Mouse (Mus musculus) gastrocnemius, postnatal 4 days (tissue): Measurements from ENCODE around the gene Sptbn4. TPM values are rescaled to one million over a fixed set of nuclear protein-coding genes. Genes with fewer than 3 reads are reported as not detected.
A peak's percentile ranks its signal among the peaks of the same experiment; 100 is the strongest.

Source experiments
- DNase-seq, 2 experiments: peaks; one replicate each; pipeline ENCODE4 v3.0.0; 2021 to 2022; ENCODE audit warnings: low spot score in 2 of 2, mixed read lengths in 2 of 2
- total RNA-seq, 2 experiments: library from RNA; stranded (reverse); gene quantifications; 2 replicates each; pipeline ENCODE4 v1.2.3; 2021

The Sptbn4 gene
- total RNA-seq, 2 experiments from 2014 or later = 0.21 to 0.34 TPM

DNA sequence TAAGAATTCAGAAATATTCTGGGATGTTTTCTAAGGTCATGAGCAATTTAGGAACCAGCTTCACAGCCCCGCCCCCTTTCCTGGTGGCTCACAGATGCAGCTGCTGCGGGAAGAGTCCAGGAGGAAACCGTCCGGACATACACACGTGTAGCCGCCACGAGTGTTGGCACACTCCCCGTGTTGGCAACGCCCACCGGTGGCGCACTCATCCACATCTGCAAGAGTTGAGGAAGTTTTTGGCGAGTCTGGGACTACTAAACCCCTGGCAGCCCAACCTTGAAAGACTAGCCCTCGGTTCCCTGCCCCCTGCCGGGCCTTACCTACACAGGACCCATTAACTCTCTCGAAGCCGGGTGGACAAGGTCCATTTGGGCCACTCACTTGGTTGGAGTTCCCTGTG is 118.8 kb downstream of the Sptbn4 start:
- peak in 1 of 2 experiments; percentile 65 for DNase-seq

GRCm38 (mm10) chr7:27328161-27328560 is 119.3 kb downstream of the Sptbn4 start:
- DNase-seq = no peak

- DNase-seq = no peak
These were observed 120.0 kb downstream of the Sptbn4 start for GRCm38 (mm10) chr7:27327500-27327899.

- DNase-seq = peak in 1 of 2 experiments; percentile 53
These were observed 121.2 kb downstream of the Sptbn4 start for GRCm38 (mm10) chr7:27326101-27326880.

GRCm38 (mm10) chr7:27325697-27326096 is 121.8 kb downstream of the Sptbn4 start:
- DNase-seq = peak; percentile 38 to 74

GRCm38 (mm10) chr7:27324928-27325327 is 122.6 kb downstream of the Sptbn4 start:
- DNase-seq = no peak

- no peak for DNase-seq
These were observed 123.3 kb downstream of the Sptbn4 start for GRCm38 (mm10) chr7:27324161-27324560.

DNA sequence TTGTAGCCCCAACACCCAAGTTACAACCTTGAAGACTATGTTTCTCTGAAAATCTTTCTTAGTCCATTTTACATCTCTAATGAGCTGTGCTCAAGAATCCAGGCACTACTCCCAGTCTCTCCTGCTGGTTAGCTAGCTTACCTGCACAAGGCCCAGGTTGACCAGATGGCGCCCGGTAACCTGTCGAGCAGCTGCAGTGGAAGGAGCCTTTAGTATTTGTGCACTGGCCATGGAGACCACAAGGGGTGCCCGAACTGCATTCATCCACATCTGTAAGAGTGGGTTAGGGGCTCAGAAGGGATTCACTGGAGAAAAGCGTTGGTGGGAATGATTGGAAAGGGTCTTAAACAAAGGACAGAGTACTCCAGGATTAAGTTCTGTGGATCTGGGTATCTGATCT is 124.5 kb downstream of the Sptbn4 start:
- no peak for DNase-seq

DNA sequence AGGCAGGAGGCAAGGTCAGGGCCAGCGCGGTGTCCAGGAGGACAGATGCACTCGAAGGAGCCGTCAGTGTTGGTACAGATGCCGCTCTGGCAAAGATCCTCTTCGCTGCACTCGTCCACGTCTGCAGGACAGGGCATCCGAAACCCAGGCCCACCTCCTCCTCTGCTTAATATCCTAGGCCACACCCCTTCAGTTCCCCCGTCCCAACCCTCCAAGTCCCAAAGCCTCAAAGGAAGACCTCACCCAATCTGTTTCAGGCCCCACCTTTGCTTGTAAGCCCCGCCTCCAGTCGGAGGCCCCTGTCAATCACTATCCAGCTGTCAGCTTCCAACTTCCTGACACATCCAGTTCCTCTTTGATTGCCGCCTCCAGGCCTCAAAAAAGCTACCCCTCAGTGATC is 125.2 kb downstream of the Sptbn4 start:
- DNase-seq = no peak

GRCm38 (mm10) chr7:27319411-27319810 is 128.1 kb downstream of the Sptbn4 start:
- DNase-seq = no peak

DNA sequence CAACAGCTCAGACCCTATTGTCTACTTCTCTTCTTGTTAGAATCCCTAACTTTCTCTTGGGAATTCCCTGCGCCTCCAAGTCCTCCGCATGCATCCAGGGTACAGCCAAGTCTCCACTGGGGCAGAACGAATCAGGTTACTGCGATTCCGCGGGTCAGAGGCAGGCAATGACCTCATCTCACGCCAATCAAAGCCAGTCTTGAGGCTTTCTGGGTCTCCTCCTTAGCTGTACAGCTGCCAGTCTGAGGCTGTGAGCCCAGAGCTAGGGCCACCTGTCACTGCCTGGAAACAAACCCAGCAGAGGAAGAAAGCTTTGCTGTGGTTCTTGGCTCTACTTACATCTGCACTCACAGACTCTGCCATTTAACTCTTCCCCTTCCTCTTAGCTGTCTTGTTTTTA is 131.5 kb downstream of the Sptbn4 start:
- peak in 1 of 2 experiments; percentile 72 for DNase-seq

DNA sequence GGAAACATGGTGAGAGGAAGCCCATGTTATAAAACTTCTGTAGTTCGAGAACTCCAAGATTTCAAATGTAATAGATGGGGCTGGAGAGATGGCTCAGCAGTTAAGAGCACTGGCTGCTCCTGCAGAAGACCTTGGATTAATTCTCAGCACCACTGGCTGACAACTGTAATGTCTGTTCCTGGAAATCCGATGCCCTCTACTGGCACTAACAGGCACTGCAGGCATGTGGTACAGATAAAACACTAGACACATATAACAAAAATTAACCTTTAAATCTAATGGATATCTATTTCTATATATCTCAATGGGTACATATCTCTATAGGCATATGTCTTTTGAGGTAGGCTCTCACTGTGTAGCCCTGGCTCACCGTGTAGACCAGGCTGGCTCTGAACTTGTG is 133.1 kb downstream of the Sptbn4 start:
- no peak for DNase-seq

DNA sequence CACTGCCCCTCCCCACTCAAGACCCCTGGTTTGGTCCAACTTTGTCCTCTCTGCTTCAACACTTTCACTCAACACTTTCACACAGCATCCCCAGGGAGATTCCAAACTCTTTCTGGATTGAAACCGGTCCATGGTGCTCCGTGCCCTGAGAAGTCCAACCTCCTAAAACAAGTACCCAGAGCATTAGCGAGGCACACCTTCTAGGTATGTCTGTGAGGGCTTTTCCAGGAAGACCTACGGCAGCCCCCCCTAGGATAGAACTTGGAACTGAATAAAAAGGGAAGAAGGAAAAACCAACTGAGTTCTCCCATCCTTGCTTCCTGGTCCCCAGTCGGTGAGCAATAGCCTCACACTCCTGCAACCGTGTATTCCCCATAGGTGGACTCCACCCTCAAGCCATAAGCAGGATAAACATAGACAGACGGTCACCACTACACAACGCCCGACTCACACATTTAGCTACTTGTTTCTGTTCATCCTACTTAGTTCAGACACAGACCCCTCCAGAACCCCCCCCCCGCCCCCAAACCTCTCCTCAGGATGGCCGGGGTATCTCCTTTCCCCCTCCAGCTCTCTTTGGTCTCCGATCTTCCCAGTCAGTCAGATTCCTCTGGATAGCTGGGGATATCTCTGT is 135.7 kb downstream of the Sptbn4 start:
- no peak for DNase-seq

DNA sequence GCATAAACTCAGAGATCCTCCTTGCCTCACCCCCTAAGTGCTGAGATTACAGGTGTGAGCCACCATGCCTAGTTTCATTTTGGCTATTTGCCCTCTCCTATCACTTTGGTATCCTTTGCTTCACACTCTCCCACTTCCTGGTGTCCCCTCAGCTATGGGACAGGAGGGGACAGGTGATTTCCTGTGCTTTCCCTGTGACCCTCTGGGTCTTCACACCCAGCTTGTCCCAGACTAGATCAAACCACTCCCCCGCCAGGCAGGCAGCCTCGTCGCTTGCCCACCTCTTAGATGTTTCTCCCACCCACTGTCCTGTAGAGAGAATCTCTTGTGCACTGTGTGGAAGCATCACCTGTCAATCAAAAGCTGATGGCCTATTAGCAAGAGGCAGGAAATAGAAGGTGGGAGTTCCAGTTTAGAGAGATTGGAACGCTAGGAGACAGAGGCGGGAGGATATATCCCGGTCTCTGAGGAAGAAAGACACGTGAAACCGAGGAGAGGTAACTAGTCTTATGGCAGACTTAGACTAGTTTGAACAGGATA is 136.4 kb downstream of the Sptbn4 start:
- no peak for DNase-seq

DNA sequence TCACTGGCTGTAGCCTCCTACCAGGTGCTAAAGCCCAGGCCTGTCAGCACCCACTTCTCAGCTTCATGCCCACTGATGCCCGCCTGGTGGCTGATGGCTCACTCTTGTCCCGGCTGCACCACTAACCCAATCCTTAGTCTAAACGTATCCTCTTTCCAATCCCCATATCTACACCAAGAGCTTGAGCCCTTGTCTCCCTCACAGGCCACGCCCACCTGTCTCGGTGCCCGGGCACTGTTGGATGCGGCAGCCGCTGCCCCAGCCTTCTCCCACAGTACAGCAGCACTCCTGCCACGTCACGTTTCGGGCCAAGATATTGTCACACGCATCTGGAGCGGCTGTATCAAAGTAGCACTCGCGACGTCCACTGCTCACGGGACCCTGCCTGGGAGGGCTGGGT is 137.2 kb downstream of the Sptbn4 start:
- peak in 1 of 2 experiments; percentile 54 for DNase-seq

DNA sequence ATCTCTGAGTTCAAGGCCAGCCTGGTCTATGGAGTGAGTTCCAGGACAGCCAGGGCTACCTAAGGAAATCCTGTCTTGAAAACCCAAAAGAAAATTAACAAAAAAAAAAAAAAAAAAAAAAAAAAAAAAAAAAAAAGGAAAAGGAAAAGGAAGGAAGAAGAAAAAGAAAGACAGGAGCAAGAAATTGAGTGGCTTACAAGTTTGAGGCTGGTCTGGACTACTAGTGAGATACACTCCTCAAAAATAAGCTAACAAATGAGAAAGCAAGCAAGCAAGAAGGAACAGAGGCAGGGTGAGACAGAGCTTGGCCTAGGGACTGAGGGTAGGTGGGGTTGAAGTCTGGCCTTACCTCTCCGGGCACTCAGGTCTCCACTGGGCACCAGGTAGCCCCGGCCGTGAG is 137.7 kb downstream of the Sptbn4 start:
- DNase-seq = no peak

- no peak for DNase-seq
These were observed 138.5 kb downstream of the Sptbn4 start for GRCm38 (mm10) chr7:27308821-27309549.

GRCm38 (mm10) chr7:27307551-27307950 is 139.9 kb downstream of the Sptbn4 start:
- DNase-seq = no peak
